Mouse (Mus musculus): ENCODE measurements around the gene Slc17a9. TPM values are rescaled to one million over a fixed set of nuclear protein-coding genes. Genes with fewer than 3 reads are reported as not detected.

The Slc17a9 gene
- total RNA-seq (2022), result under 1 TPM; 0.30 to 0.75 (median 0.40) TPM

DNA sequence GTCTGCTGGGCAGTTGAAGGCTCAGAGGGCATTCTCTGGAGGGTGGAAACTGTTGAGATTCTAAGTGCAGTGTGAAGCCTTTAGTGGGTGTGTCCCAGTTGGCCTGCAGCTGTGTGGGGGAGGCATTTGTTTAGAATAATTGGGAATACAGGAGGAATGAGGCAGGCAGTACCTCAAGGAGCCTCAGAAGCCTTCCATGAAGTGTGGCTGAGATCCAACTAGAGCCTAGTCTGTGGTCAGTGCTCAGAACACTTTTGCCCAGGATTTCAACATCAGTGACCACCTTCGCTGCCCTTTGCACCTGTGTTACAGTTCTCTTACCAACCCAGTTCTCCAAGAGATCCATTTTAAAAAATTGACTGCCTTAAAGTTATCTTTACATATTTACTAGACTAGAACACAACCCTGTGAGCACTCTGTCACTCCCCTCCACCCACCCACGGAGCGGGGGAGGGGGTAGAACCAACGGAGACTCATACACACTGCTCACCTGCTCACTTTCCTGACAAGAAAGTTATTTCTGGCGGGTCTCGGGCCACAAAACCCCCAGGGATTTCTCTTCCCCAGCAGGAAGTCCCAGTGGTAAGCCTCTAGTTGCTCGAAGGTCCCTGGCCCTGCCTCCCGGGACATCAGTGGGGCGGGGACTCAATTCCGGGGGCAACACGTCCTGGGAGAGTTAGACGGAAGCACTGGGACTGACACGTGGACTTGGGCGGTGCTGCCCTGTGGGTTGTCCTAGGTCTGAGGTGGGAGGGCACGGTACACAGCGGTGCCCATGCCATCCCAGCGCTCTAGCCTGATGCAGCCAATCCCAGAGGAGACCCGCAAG lies at the start of gene Slc17a9:
Slc17a9 (plus strand) TSS at position 679 of the 829 bp plus-strand sequence.
- DNase-seq (ENCODE audit: low spot score), result peak; percentile 52

DNA sequence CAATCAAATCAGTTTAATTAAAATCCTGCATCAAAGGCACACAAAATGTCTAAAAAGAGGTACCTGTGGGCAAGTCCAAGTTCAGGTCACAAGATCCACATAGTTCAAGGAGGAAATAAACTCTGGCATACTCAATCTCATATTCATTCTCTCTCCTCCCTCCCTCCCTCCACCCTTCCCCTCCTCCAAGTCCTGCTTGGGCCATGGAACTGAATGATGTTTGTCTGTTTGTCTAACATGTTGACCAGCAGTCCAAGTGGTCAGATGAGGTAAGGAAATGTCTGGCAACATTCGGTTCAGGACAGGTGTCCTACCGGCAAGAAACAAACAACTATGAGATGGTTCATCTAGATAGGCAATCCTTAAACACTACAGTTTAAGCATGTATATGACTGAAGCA lies 48.4 kb upstream of the Slc17a9 start:
- no peak for DNase-seq (ENCODE audit: low spot score)

DNA sequence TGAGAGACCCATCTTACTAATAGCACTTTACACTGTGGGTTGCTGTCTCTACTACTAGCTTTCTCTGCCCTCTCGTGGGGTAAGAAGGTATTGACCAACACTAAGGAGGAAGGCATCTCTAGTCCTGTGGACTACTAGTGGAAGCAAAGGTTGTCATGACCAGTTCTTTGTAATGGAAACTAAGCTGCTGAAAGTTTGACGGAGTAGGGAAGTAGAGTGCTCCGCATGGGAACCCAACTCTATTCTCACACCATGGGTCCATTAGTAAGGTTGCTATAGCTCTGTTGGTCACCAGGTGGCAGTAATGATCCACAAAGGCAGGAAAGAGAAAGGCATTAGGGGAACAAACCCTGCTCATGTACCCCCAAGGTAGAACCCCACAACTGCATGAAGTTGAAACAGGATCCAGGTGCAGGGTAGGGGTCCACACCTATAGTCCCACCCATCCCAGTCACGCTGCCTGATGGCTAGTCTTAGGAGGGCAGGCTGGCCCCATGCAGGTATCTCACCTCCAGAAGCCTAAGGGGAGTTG lies 46.4 kb upstream of the Slc17a9 start:
- peak; percentile 73 for DNase-seq (ENCODE audit: low spot score)

DNA sequence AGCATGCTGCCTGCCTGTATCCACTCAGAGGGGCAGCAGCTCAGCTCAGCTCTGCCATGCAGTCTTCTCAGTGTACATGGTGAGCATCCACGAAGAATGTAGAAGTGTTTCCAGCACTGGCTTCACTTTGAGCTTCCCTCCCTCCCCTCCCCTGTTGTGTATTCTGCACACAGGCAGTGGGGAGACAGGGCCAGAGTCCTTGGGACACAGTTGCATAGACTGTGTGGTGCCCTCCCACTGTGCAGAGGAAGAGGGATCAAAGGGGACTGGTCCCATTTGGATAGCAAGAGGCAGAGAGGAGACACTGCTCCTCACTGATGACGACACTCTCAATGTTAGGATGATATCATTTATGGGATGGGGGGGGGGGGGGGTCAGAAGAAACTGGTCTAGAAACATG lies 43.8 kb upstream of the Slc17a9 start:
- DNase-seq (ENCODE audit: low spot score), result no peak

DNA sequence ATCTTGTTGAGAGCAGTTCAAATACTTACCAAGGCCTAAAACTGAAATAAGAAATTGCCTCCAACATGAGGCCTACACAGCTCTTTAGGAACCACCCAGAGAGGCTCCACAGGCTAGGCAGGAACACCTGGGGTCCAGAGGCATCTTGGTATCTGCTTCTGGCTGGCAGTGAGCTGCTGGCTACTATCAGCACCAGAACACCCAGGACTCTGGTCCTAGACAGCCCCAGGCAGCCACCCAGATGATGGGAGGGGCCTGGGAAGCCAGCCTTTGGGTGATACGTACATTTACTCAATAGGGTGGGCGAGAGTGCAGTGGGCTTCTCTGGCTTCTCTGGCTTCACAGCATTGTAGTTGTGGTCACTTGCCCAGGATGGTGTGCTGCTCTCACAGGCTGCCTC lies 41.5 kb upstream of the Slc17a9 start:
- no peak for DNase-seq (ENCODE audit: low spot score)

DNA sequence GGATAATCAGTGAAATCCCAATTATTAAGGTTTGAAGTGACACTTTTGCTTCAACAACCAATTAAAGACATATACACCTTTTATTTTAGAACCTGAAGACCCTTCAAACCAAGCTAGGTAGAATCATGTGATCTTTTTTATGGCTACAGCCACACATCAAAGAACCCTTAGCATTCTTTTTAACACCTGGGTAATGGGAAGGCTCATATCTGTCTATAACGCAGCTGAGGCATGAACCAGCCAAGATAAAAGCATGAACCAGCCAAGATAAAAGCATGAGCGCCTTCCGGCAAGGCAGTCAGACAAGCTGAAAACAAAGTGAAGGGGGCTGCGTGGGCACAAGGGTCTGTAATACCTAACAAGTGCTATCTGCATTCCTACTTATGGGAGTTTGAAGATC lies 41.0 kb upstream of the Slc17a9 start:
- DNase-seq (ENCODE audit: low spot score), result no peak

DNA sequence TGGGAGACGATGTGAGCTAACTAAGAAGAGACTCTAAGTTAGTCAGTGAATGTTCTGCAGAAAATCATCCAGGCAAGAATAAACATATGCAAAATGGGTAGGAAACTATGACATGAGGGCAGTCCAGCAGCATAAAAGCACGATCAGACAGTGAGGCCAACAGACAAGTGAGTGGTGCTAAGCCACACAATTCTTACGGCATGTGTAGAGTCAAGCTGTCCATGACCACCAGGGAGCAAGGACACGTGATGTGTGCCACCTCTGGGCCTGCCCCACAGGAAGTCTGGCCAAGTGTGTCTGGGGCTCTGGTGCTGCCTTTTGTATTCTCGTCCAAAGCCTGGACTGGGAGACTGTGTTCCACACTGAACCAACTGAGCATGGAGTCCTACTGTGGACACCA lies 35.2 kb upstream of the Slc17a9 start:
- DNase-seq (ENCODE audit: low spot score), result no peak

DNA sequence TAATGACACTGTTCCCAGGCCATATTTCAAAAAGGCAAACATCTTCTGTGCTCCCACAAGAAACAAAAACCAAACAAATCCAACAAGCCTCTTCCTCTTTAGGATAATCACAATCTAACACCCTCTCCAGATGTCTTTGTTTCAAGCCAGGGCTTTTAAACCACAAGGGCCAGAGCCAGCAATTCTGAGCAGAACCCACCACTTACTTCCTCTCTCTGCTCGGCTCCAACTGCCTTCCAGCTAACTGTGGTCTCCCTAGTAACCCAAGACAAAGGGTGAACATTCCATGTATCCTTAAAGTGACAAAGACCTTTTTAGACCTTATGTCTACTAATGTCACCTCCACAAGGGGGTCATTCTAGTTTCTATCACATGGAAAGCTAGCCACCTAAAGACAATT lies 32.4 kb upstream of the Slc17a9 start:
- peak; percentile 64 for DNase-seq (ENCODE audit: low spot score)

DNA sequence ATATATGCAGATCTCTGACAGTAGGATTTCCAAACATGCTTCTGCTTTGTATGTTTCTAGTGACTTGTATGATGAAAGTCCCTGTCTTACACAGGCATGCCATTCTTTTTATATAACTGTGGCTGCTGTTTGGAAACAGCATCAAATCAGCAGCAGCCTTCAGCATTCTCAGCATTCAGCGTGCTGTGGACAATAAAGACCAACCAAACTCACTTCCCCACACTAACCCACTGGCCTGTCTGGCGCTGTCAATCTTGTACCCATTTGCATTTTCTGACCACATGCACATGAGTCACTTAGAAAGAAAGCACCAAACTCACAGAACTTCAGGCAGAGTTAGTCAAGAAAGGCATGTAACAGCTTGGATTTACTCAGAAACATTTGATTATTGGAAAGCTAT lies 29.9 kb upstream of the Slc17a9 start:
- DNase-seq (ENCODE audit: low spot score), result no peak

DNA sequence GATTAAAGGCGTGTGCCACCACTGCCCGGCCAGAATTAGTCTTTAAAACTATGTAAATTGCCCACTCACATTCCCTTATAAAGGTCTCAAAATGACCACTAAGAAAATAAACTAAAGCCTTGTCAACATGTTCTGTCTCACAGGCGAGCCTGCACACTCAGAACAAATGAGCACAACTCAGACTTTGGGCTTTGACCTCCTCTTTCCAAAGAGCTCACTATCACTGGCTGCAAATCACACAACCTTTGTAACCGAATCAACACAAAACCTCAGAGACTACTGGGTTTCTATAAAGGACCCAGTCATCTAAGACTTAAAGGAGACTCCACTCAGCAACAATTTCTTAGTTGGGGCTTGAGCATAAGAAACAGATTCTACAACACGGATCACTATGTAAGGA lies 24.6 kb upstream of the Slc17a9 start:
- DNase-seq (ENCODE audit: low spot score), result no peak

DNA sequence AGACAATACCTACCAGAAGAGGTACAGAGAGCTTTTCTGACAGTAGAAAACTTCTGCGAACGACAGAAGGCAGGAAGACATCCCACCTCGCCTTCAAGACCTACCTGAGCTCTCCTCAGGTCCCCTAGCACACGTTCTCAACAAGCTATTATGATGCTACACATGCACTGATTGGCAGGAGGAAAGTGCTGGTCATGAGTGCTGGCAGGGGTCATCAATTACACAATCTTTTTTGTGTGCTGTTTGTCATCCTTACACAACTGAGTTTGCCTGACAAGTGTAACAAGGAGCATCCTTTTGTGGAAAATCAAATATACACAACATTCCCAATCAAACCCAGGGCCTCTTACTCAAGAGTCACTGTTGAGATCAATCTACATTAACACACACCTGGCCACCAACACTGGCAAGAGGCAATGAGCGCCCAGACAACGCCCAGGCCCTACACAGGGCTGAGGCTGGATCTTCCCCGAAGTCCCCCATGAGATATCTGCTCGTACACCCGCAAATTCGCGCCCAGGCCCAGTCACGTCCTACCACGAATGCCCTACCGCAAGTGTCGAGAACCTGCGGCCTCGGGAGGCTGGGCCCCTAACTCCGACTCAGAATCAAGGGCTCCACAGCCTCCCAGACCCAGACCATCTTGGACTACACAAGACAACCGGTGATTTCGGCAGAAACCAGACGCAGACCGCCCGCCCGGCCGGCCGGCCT lies 23.9 kb upstream of the Slc17a9 start:
- DNase-seq (ENCODE audit: low spot score), result peak; percentile 31

DNA sequence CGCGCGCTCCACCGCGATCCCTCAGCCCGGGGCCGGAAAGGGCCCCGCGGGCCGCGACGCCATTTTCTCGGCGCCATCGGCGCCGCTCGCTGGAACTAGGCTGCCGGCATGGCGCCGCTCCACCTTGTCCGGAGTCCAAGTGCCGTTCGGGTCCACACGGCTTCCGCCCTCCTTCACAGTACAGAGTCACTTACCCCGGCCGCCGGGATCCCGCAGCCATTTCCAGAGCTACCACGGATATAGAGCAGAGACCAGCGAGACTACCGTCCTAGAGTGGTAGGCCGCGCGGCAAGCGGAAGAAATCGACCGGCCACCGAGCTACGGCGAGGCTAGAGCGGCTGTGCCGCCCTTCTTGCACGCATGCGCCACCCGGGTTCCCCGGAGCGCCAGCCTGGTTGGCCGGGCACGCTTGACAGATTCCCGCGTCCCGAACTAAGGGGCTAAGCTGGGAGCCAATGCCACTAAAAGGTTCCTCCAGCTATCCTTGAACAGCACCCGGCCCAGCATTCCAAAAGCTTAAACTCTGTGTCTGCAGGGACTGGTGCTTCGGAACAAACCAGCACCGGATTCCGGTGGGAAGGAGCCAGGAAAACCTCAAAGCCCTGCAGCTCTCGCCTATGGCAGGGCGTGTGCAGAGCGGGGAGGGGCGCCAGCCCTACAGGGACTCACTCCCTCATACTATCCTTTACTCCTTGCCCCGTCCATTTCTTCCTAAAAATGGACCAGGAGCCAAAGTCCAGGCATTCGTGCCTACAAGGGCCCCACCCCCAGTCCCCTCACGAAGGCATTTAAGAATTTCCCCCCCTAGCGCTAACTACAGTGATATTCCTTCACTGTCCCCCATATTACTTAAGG lies 23.1 kb upstream of the Slc17a9 start:
- DNase-seq (ENCODE audit: low spot score), result peak; percentile 90

DNA sequence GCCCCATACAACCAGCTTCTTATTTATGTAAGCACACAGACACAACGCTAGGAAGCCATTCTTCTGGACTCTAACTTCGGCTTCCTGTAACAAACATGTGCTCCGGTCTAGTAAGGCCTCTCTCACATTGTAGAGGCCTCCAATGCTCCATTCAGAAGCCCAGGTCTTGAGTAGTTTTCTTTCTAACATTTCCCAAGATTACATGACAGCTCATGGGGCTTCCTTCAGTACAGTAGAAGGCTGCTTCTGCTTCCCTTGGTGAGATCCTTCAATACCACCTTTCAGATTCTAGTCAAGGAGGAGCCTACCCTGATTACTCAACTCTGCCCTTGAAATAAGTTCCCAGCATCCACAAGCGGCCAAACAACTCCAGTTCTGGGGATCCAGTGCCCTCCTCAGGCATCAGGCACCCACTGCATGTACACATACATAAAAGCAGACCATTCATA lies 22.3 kb upstream of the Slc17a9 start:
- no peak for DNase-seq (ENCODE audit: low spot score)

DNA sequence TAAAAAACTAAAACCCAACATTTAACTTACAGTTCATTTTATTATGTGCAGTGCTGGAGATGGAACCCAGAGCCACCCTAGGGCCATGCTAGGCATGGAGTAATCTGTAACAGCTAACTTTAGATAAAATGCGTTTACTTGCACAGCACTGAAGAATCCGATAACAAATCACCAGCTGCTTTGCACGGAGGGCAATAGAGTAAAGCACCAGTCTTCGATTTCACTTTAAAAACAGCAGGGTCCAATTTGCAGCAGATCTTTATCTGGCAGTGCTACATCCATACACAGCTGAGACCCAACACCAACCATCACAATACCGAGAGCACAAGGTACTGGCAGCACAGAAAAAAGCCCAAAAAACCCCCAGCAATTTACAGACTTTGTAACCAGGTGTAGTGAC lies 21.9 kb upstream of the Slc17a9 start:
- DNase-seq (ENCODE audit: low spot score), result no peak

DNA sequence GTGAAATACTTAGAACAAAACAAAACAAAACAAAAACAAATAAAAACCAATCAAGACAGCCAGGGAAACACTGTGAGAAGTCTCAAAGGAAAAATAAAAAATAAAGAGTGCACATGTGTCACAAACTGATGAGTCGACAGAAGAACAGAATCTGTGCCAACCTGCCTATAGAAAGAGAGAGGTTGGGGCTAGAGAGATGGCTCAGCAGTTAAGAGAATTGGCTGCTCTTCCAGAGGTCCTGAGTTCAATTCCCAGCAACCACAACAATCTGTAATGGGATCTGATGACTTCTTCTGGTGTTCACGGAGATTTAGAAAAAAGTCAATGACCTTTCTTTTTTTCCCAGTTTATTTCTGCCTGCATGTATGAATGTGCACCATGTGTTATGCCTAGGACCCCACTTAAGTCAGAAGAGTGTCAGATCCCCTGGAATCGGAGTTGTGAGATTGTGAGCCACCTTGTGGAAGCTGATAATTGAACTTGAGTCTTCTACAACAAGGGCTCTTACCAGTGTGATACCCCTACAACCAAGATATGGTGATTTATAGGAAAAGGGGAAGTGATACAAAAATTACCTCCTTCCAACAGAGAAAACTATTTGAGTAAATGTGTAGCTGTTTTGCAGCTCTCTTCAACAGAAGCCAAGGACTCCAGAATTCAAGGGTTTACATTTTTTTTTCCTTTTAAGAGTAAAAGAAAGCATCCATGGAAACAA lies 21.3 kb upstream of the Slc17a9 start:
- DNase-seq (ENCODE audit: low spot score), result no peak

DNA sequence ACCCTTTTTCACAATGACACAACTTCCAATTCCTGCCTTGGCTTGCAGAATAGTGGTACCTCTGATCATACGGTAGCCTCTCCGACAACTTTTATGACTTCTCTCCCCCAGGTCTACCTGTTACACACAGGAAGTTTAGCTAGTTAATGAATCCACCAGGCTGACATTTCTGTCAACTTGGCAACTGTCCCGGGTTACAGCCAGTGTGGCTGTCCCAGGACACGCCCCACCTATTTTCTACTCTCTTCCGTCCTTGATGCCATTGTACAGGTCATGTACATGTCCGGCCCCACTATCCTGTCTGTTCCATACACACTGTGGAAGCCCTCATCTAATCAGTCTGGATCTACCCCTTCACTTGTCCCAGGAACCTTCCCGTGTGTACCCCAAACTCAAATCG lies 20.5 kb upstream of the Slc17a9 start:
- DNase-seq (ENCODE audit: low spot score), result peak; percentile 84

DNA sequence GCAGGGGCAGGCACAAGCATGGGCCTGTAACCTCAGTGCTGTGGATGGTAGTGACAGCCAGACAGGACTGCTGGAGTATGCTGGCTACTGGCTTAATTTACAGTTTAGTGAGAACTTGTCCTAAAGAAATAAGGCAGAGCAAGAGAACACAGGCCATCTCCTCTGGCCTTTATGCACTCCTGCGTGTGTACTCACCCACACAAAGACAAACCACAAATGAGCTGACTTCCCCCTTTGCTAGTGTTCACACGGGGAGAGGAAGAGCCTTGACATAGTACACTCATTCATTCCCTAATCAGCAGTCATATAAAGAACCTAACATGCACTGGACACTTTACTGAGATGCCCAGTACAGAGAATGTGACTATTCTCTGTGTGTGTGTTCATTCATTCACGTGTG lies 20.0 kb upstream of the Slc17a9 start:
- no peak for DNase-seq (ENCODE audit: low spot score)

DNA sequence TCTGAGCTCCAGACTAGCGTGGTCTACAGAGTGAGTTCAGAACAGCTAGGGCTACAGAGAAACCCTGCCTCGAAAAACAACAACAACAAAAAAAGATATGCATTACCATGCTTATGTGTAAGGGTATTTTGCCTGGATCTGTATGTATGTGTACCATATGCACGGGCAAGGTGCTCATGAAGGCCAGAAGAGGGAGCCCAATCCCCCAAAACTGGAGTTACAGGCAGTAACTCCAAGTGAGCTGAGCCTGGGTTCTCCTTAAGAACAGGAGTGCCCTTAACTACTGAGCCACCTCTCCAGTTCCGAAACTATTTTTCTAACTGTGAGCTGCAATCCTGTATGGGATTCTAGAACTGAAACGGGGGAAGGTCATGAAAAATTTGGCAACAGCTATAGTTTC lies 19.1 kb upstream of the Slc17a9 start:
- DNase-seq (ENCODE audit: low spot score), result no peak

DNA sequence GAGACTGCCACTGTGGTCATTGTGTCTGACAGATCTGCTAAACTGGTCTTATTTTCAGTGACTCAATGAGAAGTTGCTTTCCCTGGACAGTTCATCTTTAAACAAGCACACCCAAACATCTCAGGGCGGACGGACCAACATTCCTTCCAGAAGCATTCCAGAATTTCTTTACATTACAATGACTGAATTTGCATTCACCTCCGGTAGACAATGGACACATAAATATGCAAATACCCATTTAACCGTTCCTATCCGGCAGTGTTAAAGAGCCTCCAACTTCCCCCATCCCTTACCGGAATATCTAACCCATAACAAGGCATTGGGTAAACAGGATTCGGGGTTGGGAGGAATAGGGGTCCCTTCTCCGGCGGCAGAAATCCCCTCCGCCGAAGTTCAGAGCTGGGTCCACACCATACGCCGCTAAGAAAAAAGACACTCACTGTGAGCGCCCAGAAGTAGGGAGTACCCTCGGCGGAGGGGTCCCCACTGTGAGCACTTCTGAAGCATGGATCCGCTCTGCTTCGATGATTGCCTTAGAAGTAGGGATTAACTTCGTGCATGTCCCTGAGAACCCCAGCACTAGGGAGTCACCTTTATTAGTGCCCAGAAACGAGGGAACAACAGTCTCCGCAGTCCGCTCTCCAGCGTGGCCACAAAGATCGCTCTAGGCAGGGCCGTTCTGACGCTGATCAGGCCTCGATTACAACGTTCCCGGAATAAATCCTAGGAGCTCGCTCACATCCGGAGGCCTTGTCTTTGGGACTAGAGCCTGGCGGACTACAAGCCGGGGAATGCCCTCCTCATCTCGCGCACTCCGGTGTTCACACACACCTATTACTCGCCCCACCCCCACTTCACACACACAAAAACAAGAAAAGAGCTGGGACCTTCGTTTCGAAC lies 15.8 kb upstream of the Slc17a9 start:
- DNase-seq (ENCODE audit: low spot score), result no peak

DNA sequence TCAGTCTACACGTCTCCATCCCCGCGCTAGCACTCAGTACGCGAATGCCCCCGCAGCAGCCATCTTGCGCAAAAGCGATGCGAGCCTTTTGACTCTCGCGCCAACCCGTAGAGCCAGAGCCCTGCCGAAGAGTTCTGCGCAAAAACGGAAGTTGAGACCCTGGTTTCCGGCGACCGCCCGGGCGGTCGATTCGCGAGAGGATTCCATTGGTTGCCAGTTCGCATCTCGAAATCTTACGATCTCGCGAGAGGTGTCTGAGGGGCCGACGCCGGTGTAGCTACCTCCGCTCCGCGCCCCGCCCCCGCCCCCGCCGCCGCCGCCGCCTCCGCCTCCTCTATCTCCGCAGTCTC lies 15.2 kb upstream of the Slc17a9 start, which contains the start of the genes Dido1 and Gid8:
Dido1 (minus strand) TSS at position 77 of the 350 bp plus-strand sequence.
Gid8 (plus strand) TSS at position 195 of the 350 bp plus-strand sequence.
- peak; percentile 97 for DNase-seq (ENCODE audit: low spot score)

All from heart, adult 8-10 months (tissue).